Mouse (Mus musculus) hindbrain, embryonic 12.5 days (tissue): ENCODE results near the gene Idh2. TPM values are rescaled to one million over a fixed set of nuclear protein-coding genes. Genes with fewer than 3 reads are reported as not detected.

ENCODE experiments used
- ATAC-seq: fragments of 200-750 bp; cut with Nextera tagmentation; 2 replicates; pipeline ENCODE4 v1.8.0; 2017; ENCODE audit warnings: moderate TSS enrichment; ENCODE audit not compliant: low FRiP score
- H3K27ac ChIP-seq: fragments of 300-500 bp; sonication (generic); 2 replicates; pipeline ENCODE4 v1.5.1; 2016; ENCODE audit warnings: mild to moderate bottlenecking
- H3K27me3 ChIP-seq: fragments of 300-500 bp; sonication (generic); 2 replicates; pipeline ENCODE4 v1.6.1; 2016; ENCODE audit warnings: mild to moderate bottlenecking
- H3K36me3 ChIP-seq: fragments of 300-500 bp; sonication (generic); 2 replicates; pipeline ENCODE4 v1.6.1; 2016; ENCODE audit warnings: mild to moderate bottlenecking
- H3K4me1 ChIP-seq: fragments of 300-500 bp; sonication (generic); 2 replicates; pipeline ENCODE4 v1.6.1; 2016
- H3K4me2 ChIP-seq: fragments of 300-500 bp; sonication (generic); replicated peaks from 2 replicates; pipeline ENCODE4 v1.6.1; 2016; ENCODE audit warnings: mild to moderate bottlenecking
- H3K4me3 ChIP-seq: fragments of 300-500 bp; sonication (generic); 2 replicates; pipeline ENCODE4 v1.5.1; 2016; ENCODE audit warnings: mild to moderate bottlenecking
- H3K9ac ChIP-seq: fragments of 300-500 bp; sonication (generic); 2 replicates; pipeline ENCODE4 v1.6.1; 2016; ENCODE audit warnings: mild to moderate bottlenecking, moderate library complexity
- H3K9me3 ChIP-seq: fragments of 300-500 bp; sonication (generic); replicated peaks from 2 replicates; pipeline ENCODE4 v1.6.1; 2016; ENCODE audit warnings: mild to moderate bottlenecking
- WGBS: fragments of 180-500 bp; shearing (Covaris S2); methylation state at CpG from one replicate; pipeline ENCODE4 v1.1.7; 2016; 5-methylcytosine and 5-hydroxymethylcytosine counted together
- polyA plus RNA-seq: library from polyadenylated mRNA; unstranded; fragments of >200 nt; fragmentation: Nextera tagmentation; extraction: Ambion mirVana; gene quantifications from 2 replicates; pipeline ENCODE4 v1.2.1, GENCODE M21; 2016

Idh2 gene
- polyA plus RNA-seq, 1 experiment from 2014 or later = 326 TPM

- Histone ChIP-seq H3K36me3 (no peaks in the 10 kb centered on the region), H3K4me3 (no peak overlapping the region), H3K4me2 (peak overlapping the region; percentile 84), H3K4me1 (peaks cover 42% of the 10 kb centered on the region), H3K27me3 (no peaks in the 10 kb centered on the region), H3K9ac (no peak overlapping the region), H3K27ac (no peak overlapping the region), H3K9me3 (no peaks in the 10 kb centered on the region)
- ATAC-seq = no peak
- WGBS = 78% methylated on average over 2 of the region's 2 CpGs
Measured at GRCm38 (mm10) chr7:80116158-80116557, 966 bp upstream of the Idh2 start.

GRCm38 (mm10) chr7:80114451-80115223 is 555 bp downstream of the Idh2 start:
- H3K36me3 ChIP-seq = peaks cover 4% of the 10 kb centered on the region; the same call in 1 of the 2 replicates
- peaks cover 45% of the 10 kb centered on the region for H3K4me1 ChIP-seq
- peak overlapping the region; percentile 83 for H3K4me3 ChIP-seq
- no peaks in the 10 kb centered on the region for H3K27me3 ChIP-seq
- ATAC-seq = peak; percentile 78
- H3K9ac ChIP-seq = peak overlapping the region; percentile 94
- H3K27ac ChIP-seq = peak overlapping the region; percentile 94
- no peaks in the 10 kb centered on the region for H3K9me3 ChIP-seq
- peak overlapping the region; percentile 84 for H3K4me2 ChIP-seq
- WGBS = under 1% methylated on average over 51 of the region's 52 CpGs

GRCm38 (mm10) chr7:80113989-80114388 is 1.2 kb downstream of the Idh2 start:
- no peak for ATAC-seq
- Histone ChIP-seq H3K9me3 (no peaks in the 10 kb centered on the region), H3K27me3 (no peaks in the 10 kb centered on the region), H3K4me2 (peak overlapping the region; percentile 84), H3K27ac (peak overlapping the region; percentile 94), H3K9ac (peak overlapping the region; percentile 94), H3K4me3 (peak overlapping the region; percentile 83), H3K36me3 (peaks cover 8% of the 10 kb centered on the region; the same call in 1 of the 2 replicates), H3K4me1 (peaks cover 45% of the 10 kb centered on the region)
- 6% methylated on average over 10 of the region's 10 CpGs for WGBS

GRCm38 (mm10) chr7:80111066-80112045 is 3.8 kb downstream of the Idh2 start:
- H3K9me3 ChIP-seq = no peaks in the 10 kb centered on the region
- 0 out of 2 replicates have a peak overlapping the region, but pooled peaks have one; percentile 15 for H3K9ac ChIP-seq
- no peaks in the 10 kb centered on the region for H3K27me3 ChIP-seq
- ATAC-seq = no peak
- H3K4me2 ChIP-seq = 0 out of 2 replicates have a peak overlapping the region, but pooled peaks have one; percentile 5
- 84% methylated on average over 9 of the region's 9 CpGs for WGBS
- H3K4me3 ChIP-seq = no peak overlapping the region
- H3K4me1 ChIP-seq = peaks cover 44% of the 10 kb centered on the region
- peaks cover 13% of the 10 kb centered on the region for H3K36me3 ChIP-seq
- 0 out of 2 replicates have a peak overlapping the region, but pooled peaks have one; percentile 30 for H3K27ac ChIP-seq

- Histone ChIP-seq H3K27me3 (no peaks in the 10 kb centered on the region), H3K4me1 (peaks cover 8% of the 10 kb centered on the region), H3K4me3 (no peak overlapping the region), H3K27ac (no peak overlapping the region), H3K9ac (no peak overlapping the region), H3K4me2 (no peak overlapping the region), H3K36me3 (peaks cover 32% of the 10 kb centered on the region), H3K9me3 (no peaks in the 10 kb centered on the region)
- no peak for ATAC-seq
- WGBS = 100% methylated on average over 1 of the region's 1 CpGs
Measured at GRCm38 (mm10) chr7:80106441-80106840, 8.8 kb downstream of the Idh2 start.

GRCm38 (mm10) chr7:80105637-80106390 is 9.4 kb downstream of the Idh2 start:
- Histone ChIP-seq H3K27me3 (no peaks in the 10 kb centered on the region), H3K27ac (no peak overlapping the region)
- WGBS = 95% methylated on average over 4 of the region's 4 CpGs

GRCm38 (mm10) chr7:80103335-80103734 is 11.9 kb downstream of the Idh2 start:
- no peak for ATAC-seq
- Histone ChIP-seq H3K4me2 (no peak overlapping the region), H3K4me1 (0 out of 2 replicates have a peak, but pooled peaks cover 2% of the 10 kb centered on the region), H3K36me3 (peaks cover 53% of the 10 kb centered on the region), H3K27ac (no peak overlapping the region), H3K4me3 (no peak overlapping the region), H3K9ac (no peak overlapping the region), H3K27me3 (no peaks in the 10 kb centered on the region), H3K9me3 (no peaks in the 10 kb centered on the region)
- WGBS = 90% methylated on average over 3 of the region's 3 CpGs

More at GRCm38 (mm10) chr7:80105637-80106390, 9.4 kb downstream of the Idh2 start:
- no peaks in the 10 kb centered on the region for H3K9me3 ChIP-seq
- H3K36me3 ChIP-seq = peaks cover 38% of the 10 kb centered on the region
- no peak overlapping the region for H3K9ac ChIP-seq
- H3K4me2 ChIP-seq = no peak overlapping the region
- no peak for ATAC-seq
- H3K4me1 ChIP-seq = 0 out of 2 replicates have a peak, but pooled peaks cover 2% of the 10 kb centered on the region
- H3K4me3 ChIP-seq = no peak overlapping the region

- 95% methylated on average over 13 of the region's 13 CpGs for WGBS
- Histone ChIP-seq H3K9ac (no peak overlapping the region), H3K4me3 (no peak overlapping the region), H3K27ac (no peak overlapping the region), H3K4me2 (no peak overlapping the region), H3K27me3 (no peaks in the 10 kb centered on the region), H3K9me3 (no peaks in the 10 kb centered on the region), H3K4me1 (no peaks in the 10 kb centered on the region), H3K36me3 (peaks cover 96% of the 10 kb centered on the region)
- ATAC-seq = no peak
Measured at GRCm38 (mm10) chr7:80098389-80098976, 16.7 kb downstream of the Idh2 start.

- Histone ChIP-seq H3K27me3 (no peaks in the 10 kb centered on the region), H3K9me3 (no peaks in the 10 kb centered on the region), H3K4me1 (peaks cover 6% of the 10 kb centered on the region), H3K27ac (0 out of 2 replicates have a peak overlapping the region, but pooled peaks have one; percentile 7), H3K4me3 (no peak overlapping the region), H3K9ac (no peak overlapping the region), H3K36me3 (peaks cover 94% of the 10 kb centered on the region), H3K4me2 (no peak overlapping the region)
- WGBS = 90% methylated on average over 20 of the region's 20 CpGs
- no peak for ATAC-seq
Measured at GRCm38 (mm10) chr7:80095598-80096309, 19.4 kb downstream of the Idh2 start.

GRCm38 (mm10) chr7:80094481-80094880 is 20.7 kb downstream of the Idh2 start:
- Histone ChIP-seq H3K9ac (no peak overlapping the region), H3K27ac (no peak overlapping the region), H3K4me1 (peaks cover 6% of the 10 kb centered on the region), H3K4me3 (no peak overlapping the region), H3K9me3 (no peaks in the 10 kb centered on the region), H3K27me3 (no peaks in the 10 kb centered on the region), H3K36me3 (peaks cover 94% of the 10 kb centered on the region), H3K4me2 (no peak overlapping the region)
- 70% methylated on average over 5 of the region's 5 CpGs for WGBS
- no peak for ATAC-seq
